Mouse (Mus musculus) urinary bladder, postnatal 10 days (tissue): ENCODE measurements around the gene Pacrg.

Experiments used
- DNase-seq: peaks from one replicate; pipeline ENCODE4 v3.0.0; 2022; ENCODE audit warnings: low spot score

The Pacrg gene

DNA sequence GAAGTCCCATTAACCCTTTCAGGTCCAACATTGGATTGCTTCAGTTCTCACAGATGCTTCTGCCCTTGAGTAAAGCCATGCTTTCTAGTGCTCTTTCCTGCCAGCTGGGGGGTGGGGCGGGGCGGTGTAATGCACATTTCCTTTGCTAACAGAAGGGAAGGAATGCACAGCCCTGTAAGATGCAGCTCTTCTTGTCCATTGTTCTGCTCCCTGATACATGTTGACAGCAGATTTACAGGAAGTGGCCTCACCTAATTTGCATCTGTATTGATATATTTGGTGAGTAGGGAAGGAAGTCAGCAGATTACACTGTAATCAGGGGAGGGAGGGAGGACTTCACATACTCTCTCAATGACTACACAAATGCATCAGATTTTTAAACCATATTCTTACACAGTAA lies 100.0 kb downstream of the Pacrg start:
- DNase-seq, result no peak

DNA sequence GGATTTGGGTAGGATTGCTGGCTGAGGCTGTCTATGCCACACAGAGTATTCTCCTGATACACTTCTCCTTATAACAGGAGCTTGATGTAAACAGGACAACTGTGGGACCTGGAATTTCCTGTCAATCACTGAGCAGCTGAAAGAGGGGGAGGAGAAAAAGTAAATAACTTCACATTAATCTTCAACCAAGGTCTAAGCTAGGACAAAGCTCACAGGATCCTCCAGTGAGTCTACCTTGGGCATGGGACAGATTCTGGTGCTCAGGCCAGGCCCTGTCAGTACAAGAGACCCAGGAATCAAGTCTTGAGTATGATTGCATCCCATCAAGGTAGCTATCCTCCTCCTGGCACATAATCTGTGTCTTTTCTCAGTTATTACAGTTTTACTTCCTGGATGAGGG lies 102.1 kb downstream of the Pacrg start:
- DNase-seq, result no peak

DNA sequence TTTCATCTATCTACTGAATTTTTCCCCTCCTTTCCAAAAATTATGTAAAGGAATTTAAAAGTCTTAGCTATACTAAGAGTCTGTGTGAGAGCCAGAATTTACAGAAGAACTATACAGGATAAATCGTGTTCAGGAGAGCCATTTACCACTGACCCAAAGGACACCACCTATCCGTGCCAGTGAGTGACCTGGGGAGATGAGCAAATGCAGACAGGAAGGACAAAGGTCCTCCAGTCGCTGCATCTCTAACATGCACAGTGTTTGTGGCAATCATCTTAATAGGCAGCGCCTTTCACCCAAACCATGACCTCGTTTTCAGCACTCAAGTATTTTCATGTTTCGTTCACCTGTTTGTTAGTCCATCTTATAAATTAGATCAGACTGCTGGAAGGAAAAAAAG lies 105.4 kb downstream of the Pacrg start:
- no peak for DNase-seq

DNA sequence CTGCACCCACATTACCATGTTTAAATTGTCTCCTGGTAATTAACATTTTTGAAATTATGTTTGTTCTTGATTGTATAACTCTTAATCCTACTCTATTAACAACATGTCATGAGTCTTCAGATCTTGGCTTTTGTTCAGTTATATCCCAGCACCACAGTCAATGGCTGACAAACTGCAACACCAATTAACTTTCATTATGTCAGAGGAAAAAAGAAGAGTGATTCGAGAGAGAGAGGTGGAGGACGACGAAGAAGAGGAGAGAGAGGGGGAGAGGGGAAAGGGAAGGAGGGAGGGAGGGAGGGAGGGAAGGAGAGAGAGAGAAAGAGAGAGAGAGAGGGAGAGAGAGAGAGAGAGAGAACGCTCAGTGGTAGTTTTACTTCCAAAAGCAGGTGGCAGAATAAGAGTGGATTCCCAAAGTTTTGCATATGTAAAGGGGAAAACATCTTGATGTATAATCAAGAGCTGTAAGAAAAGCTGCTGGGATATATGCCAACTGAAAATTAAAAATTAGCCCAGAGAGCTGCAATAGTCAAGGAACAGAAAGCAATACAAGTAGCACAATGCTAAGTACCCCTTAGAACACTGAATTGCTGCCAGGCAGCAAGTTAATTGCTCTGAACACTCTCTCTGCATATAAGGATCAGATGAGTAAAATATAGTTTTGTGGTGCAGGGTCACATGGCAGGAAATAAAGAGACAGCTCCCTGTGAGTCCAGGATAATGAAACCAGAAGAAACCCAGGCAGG lies 107.6 kb downstream of the Pacrg start:
- no peak for DNase-seq

DNA sequence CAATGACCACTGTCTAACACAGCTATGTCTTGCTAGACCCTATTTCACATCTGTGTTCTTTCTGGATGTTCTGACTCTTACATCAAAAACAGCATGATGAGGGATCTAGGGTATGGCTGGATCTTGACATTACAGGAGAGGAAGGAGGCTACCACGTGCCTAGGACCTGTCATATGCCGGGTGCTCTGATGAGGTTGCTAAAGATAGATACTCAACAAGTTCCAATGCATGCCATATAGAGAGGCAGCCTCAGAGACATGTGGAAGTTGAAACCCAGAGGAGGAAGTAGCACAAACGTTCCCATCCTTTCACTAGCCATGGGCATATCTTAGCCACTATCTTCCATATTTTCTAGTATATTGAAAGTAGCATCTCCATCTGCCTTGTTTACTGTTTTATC lies 115.3 kb downstream of the Pacrg start:
- DNase-seq, result no peak

DNA sequence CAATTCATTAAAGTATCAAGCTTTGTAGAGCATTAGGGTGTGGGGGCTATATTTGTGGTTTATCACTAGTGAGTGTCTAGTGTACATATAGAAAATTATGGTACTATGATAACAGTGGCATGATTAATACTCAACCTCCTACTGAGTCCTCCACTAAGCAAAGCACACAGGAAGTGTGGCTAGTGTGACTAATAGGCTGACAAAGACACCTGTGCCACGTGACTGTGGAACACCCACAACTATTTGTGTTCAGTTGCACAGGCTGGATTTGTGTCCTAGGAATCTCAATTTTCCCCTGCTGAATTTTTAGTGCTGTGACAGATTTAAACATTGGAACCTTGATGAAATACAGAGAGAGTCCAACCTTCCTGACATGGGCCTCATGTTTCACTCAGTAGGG lies 118.5 kb downstream of the Pacrg start:
- no peak for DNase-seq

DNA sequence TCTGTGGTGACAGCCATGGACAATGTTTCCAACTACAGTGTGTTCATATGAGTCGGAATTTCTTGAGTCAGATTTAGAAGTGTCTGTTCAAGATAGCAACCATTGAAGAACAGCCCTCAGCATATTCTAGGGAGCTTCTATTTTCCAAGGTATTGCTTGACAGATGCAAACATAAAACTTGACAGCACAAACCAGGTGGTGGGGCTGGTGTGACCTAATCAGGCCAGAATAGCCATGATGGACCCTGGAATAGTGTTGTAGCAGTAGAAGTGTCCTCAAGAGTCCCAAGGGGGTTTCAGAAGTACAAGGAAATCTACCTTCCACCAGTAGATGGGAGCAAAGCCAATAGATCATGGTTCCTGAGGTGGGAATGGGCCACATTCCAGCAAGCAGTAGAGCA lies 123.0 kb downstream of the Pacrg start:
- DNase-seq, result no peak

DNA sequence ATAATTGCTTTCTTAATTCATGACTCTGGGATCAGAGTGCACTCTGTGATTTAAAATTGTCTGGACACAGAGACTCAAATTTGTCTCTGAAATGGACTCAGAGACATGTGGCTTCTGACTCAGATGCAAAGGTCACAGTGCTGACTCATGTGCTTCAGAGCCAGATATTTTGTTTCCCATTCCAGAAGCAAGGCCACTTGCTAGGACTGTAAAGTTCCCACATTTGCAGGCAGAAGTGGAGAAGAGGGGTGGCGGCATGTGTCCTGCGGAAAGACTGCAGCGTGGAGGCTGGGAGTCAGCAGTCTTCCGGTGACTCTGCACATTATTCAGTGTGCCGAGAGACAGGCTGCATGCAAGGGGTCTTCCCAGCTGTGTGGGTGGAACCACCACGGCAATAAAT lies 137.3 kb downstream of the Pacrg start:
- no peak for DNase-seq

DNA sequence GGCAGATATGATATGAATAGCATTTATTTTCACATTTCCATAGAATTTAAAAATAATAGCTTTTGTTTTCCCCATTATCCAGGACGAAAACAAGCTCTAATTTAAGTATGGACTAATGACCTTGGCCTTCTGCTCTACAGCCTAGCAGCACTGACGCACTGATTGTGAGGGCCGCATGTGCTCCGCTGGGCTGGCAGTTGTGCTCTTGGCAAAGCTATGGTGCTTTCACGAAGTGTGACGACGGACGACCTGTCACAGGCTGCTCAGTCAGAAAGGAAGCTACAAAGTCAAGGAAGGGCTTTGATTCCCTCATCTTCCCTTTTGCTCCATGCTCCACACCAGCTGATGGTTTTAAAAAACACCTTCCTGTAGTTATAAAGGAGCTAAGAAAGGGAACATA lies 142.1 kb downstream of the Pacrg start:
- DNase-seq, result no peak

DNA sequence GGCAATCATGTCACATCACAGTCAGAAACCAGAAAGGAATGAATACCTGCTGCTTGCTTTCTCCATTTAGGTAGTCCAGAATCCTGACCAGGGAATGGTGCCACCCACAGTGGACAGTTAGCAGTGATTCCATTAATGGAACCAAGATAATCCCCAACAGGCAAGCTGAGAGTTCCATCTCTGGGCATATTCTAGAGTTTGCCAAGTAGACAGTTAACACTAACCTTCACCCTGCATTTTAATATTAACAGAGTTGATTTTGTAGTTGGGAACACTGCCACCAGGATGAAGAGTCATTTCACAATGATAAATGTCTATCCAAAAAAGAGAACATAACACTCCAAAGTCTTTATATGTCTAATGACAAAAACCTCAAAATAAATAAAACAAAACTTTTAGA lies 144.7 kb downstream of the Pacrg start:
- no peak for DNase-seq

DNA sequence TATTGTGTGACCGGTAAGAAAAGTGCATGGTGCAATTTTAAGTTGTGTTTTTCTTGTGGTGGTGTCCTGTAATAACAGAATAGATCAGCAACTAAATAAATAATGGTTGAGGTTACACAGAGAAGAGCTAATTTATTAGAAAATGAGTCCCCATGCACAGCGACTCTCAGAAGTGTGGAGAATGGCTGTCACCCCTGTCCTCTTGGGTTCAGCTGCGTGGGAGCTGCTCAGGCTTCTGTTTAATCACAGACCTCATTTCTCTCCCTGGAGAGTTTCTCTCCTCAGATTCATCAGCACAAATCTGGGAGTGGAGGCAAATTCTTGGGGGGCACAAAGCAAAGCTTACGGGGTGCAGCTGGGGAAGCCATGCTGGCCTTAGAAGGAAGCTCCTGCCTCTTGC lies 163.0 kb downstream of the Pacrg start:
- DNase-seq, result no peak

DNA sequence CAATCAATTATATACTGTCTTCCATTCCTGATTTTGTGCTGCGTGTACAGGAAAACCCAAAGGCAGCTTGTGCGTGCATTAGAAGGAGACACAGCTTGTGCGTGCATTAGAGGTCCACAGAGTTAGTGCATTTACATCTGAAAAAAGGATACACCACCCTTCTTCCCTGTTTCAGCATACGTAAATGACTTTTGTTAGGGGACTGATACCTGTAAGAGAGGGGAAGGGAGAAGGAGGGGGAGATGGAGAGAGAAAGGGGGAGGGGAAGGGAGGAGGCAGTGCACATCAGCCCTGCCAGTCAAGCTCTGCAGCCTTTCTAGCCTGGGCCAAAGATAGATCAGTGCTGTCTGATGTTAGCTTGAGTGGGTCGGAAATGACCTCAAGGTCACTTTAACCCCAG lies 164.6 kb downstream of the Pacrg start:
- no peak for DNase-seq

DNA sequence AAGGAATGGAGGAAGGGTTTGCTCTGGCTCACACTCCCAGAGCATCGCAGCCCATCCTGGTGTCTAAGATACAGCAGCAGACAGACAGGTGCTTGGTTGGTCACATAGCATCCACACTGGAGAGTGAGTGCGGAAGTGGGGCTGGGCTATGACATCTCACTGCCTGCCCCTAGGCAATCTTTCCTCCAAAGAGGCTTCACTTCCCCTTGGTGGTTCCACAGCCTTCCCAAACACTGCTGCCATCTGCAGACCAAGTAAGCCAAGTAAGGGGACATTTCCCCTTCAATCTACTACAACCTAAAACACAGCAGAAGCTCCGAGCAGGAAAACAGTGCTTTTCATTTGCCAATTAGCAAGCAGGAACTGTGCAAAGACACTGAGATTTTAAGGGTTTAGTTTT lies 165.1 kb downstream of the Pacrg start:
- no peak for DNase-seq

DNA sequence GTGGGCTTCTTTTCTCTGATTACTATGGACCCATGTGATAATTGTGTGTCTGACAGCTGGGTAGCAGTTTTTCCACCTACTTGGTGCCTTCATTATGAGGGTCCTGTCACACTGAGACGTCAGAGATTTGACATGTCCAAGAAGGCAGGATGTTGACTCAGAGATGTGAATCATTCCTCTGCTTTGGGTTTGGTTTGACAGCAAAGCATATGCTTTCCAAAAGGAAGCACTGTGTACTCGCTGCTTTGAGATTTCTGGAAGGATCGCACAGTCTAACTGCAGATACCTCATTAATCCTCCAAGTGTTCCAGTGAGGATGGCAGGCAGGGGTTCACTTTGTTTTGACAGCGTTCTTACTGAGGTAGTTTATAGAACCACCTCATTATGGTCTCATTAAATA lies 178.8 kb downstream of the Pacrg start:
- DNase-seq, result no peak

DNA sequence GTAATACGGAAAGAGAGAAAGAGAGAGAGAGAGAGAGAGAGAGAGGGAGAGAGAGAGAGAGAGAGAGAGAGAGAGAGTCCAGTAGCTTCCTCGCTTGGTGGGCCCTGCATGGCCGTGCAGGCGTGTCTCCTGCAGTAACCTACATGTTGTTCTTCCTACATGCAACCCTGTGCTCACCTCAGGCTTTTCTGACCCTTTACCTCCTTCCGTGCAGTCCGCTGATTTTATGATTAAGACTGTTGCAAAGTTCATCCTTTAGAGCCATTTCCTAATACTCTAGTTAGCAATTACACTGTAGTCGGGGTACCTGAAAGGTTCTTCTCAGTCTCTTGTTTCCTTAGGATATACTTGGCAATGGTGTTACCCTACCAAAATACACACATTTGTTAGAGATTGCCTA lies 196.5 kb downstream of the Pacrg start:
- no peak for DNase-seq

DNA sequence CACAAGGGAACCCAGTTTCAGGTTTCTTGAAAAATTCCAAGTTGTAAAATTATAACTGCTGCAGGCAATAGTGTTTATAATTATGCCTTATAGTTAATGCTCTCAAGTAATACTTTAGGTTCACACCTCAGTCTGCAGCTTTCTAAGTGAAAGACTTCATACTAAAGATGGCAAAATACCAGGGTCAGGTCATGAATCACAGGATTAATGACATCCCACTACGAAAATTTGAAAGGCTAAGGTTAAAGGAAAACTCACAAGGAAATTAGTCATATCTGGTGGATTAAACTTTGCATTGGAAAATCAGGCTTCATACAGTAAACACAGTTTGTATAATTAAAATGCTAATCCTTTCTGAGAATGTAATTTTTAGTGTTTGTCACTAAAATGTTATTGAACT lies 200.3 kb downstream of the Pacrg start:
- DNase-seq, result no peak

DNA sequence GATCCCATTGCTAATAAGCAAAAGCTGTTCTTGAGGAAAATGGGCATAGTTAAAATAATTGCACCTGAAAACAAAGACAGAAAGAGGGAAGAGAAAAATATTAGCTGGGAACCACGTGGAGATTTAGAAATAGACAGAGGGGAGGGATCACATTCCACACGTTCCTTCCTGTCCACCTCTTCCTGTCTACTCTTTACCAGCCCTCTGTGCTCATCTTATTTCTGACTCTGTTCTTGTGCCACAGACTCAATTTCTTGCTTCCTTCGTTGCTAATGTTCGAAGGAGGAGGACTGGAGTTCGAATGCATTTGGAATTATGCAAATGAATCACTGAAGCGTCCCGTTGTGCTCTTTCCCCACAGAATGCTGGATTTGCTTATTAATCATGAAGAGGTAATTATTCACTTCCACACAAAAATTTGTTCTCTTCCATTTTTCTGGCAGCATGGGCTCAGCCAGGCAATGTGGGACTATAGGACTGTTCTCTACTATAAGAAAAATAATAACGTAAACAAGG lies 204.1 kb downstream of the Pacrg start:
- no peak for DNase-seq

DNA sequence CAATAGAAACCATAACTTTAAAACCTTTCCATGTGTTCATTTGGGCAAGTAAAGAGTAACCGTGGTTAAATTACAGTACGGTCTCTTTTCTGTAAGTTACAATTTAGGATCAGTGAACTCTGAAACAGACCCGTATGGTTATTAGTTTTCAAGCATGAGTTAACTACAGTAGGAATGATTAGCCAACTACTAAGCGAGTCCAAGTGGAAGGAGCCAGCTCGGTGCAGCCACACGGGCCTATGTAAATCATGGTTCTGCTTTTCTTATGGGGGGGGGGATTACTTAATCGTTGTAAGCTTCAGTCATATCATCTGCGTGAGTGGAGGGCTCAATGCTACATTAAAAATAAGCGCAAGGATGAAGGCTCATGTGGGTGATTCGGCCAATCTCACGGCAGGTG lies 204.6 kb downstream of the Pacrg start:
- DNase-seq, result no peak

DNA sequence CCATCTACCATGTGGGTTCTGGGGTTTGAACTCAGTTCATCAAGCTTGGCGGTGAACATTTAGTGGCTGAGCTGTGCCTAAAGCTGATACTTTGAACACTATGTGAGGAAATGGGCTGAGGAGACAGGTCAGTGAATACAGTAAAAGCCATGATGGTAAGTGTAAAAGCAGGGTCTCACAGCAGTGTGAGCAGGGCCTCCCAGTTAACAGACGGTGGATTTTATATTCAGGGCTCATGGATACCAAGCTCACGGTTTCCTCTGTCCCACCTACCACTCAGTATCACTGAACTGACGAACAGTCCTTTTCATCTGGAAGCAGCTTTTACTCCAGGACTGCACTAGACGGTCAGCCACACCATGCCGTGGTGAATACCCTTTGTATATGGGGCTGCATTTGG lies 205.1 kb downstream of the Pacrg start:
- no peak for DNase-seq

DNA sequence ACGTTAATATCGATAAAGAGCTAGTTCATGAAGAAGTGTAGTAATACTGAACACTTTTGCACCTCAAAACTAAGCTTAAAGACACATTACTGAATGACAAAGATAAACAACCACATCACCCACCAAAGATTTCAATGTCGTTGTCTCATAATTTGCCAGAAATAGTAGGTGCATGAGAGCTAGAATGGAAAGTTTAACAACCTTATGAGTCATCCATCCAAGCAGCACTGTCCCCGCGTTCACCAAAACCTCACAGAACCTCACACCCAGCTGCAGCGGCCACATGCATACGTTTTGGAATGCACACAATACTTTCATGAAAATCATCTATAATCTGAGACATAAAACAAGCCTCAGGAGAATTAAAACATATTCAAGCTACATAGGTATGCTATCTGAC lies 206.3 kb downstream of the Pacrg start:
- no peak for DNase-seq

DNA sequence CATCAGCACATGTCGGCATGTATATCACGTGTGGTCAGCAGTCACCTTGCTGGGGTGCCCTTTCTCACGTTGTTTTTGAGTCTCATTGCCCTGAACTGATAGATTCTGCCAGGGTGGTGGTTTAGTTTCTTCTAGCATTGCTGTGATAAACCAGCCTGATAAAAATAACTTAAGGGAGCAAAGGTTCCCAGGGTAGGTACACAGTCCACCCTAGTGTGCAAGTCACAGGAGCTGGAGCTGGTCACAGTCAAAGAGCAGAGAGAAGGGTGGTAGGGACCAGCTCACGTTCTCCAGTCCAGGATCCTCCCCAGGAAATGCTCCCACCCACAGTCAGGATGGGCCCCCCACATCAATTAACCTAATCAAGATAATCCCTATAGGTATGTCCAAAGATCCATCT lies 211.9 kb downstream of the Pacrg start:
- no peak for DNase-seq

DNA sequence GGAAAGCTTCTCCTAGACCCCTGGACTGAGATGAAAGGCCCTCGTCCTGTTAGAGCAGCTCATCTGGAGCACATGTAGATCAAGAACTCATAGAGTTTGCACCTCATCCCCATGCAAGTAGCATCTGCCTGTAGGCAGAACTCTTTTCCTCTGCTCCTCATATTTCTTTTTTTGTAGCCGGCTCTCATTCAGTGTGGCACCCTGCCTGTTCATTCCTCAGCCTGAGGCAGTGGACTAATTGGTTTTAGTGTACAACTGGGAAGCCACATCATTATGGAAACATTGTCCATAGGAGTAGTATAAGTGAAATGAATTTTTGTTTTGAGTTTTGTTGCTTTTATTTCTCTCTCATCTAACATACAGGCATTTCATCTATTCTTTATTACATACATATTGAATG lies 212.6 kb downstream of the Pacrg start:
- no peak for DNase-seq

DNA sequence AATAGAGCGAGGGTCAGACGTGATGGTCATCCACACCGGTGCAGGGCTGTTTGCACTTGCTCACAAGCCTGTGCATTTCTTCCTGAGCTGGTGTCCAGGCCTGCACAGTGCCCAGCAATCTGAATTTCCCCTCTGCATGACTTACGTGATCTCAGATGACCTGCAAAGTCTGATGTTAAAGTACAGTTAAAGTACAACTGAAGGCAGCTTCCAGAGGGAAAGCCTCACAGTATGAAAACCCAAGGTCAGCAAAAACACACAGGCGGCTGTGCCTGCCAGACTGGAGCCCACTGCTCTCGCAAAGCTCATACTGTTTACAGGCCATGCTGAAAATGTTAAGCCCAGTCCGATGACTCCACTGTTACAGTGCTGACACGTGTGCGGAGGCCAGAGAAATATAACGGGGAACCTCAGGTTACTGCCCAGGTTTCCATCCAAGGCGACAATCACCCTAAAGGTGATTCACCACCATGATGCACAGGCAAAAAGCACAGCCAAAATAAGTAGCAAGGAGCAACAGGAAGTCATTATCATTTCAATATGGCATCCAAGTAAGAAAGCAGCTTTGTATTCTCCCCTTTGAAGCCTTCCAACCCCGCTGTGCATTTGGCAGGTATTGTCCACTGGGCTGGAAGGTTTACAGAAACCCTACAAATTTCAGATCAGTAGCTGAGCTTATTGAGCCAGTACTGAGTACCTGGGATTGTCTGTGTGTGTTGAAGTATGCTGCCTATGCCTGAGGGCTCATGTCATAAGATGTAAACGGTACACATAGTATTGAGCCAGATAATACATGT lies 213.6 kb downstream of the Pacrg start:
- DNase-seq, result no peak
